Mouse (Mus musculus) lung, postnatal 0 days (tissue): ENCODE results near the gene Hist2h2aa1.

ENCODE experiments used
- CTCF ChIP-seq: IDR thresholded peaks from 2 replicates; pipeline ENCODE4 v1.5.1; 2016; ENCODE audit warnings: antibody characterized with exemption, mild to moderate bottlenecking
- EP300 ChIP-seq: IDR thresholded peaks from 2 replicates; pipeline ENCODE4 v1.6.1; 2016; ENCODE audit warnings: antibody characterized with exemption, mild to moderate bottlenecking, control low read depth

DNA sequence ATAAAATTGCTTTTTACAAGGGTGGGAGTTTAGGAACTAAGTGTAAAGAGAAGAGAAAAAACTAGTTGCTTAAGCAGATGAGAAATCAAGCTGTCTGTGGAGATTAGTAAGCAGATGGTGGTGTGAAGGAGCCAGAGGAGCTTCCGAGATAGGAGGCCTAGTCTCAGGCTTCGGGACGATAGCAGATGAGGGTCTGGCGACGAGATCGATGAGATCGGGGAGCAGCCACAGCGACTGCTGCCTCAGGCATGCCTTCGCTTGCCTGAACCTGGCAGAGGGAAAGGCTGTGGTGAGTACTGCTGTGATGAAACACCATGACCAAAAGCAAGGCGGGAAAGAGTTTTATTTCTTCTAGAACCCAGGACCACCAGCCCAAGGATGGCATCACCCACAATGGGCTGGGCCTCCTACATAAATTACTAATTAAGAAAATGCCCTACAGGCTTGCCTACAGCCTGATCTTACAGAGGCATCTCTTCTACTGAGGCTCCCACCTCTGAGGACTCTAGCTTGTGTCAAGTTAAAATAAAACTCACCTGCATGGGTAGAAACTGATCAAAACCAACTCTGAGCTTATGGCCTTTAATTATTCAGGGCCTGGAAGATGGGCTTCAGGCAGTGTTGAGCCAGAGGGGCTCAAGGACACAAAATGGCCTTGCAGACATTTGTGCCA is 9.5 kb downstream of the Hist2h2aa1 start:
- TF ChIP-seq CTCF (no peak), EP300 (no peak)
